Mouse (Mus musculus) midbrain, embryonic 14.5 days (tissue): ENCODE measurements around the gene Lsm4. TPM values are rescaled to one million over a fixed set of nuclear protein-coding genes. Genes with fewer than 3 reads are reported as not detected.

Experiments used
- ATAC-seq: fragments of 200-750 bp; cut with Nextera tagmentation; 2 replicates; pipeline ENCODE4 v1.8.0; 2017; ENCODE audit warnings: moderate number of reproducible peaks, moderate library complexity; ENCODE audit not compliant: low FRiP score, low TSS enrichment
- DNase-seq: peaks from one replicate; pipeline ENCODE4 v3.0.0-alpha.2; 2015
- H3K27ac ChIP-seq: fragments of 300-500 bp; sonication (generic); replicated peaks from 2 replicates; pipeline ENCODE4 v1.5.1; 2014; ENCODE audit warnings: mild to moderate bottlenecking, low read depth, low read length, moderate library complexity
- H3K27me3 ChIP-seq: fragments of 300-500 bp; sonication (generic); 2 replicates; pipeline ENCODE4 v1.6.1; 2014; ENCODE audit warnings: low read length, control low read depth, mixed read lengths; ENCODE audit not compliant: control insufficient read depth, insufficient read depth
- H3K36me3 ChIP-seq: fragments of 300-500 bp; sonication (generic); 2 replicates; pipeline ENCODE4 v1.6.1; 2014; ENCODE audit warnings: low read length, control low read depth; ENCODE audit not compliant: control insufficient read depth, insufficient read depth
- H3K4me1 ChIP-seq: fragments of 300-500 bp; sonication (generic); 2 replicates; pipeline ENCODE4 v1.6.1; 2014; ENCODE audit warnings: mild to moderate bottlenecking, antibody characterized with exemption, low read length, control low read depth; ENCODE audit not compliant: control insufficient read depth, insufficient read depth
- H3K4me2 ChIP-seq: fragments of 300-500 bp; sonication (generic); 2 replicates; pipeline ENCODE4 v1.6.1; 2014; ENCODE audit warnings: mild to moderate bottlenecking, low read length, moderate library complexity
- H3K4me3 ChIP-seq: fragments of 300-500 bp; sonication (generic); replicated peaks from 2 replicates; pipeline ENCODE4 v1.5.1; 2014; ENCODE audit warnings: low read depth, low read length
- H3K9ac ChIP-seq: fragments of 300-500 bp; sonication (generic); replicated peaks from 2 replicates; pipeline ENCODE4 v1.6.1; 2014; ENCODE audit warnings: mild to moderate bottlenecking, low read length, moderate library complexity
- H3K9me3 ChIP-seq: fragments of 300-500 bp; sonication (generic); 2 replicates; pipeline ENCODE4 v1.6.1; 2016; ENCODE audit warnings: low read length, control low read depth, mixed read lengths; ENCODE audit not compliant: control insufficient read depth
- WGBS: fragments of 180-500 bp; shearing (Covaris S2); extraction: QIAGEN DNeasy Blood & Tissue Kit; methylation state at CpG from one replicate; pipeline ENCODE4 v1.1.7; 2014; 5-methylcytosine and 5-hydroxymethylcytosine counted together
- polyA plus RNA-seq: library from polyadenylated mRNA; unstranded; fragments of >200 nt; fragmentation: Nextera tagmentation; extraction: Ambion mirVana; gene quantifications from 2 replicates; pipeline ENCODE4 v1.2.1, GENCODE M21; 2014

The Lsm4 gene
- polyA plus RNA-seq, 1 experiment from 2014 or later = 175 TPM

- WGBS = 94% methylated on average over 3 of the region's 3 CpGs
- Histone ChIP-seq H3K4me2 (peak within 1 kb of the TSS; percentile 59), H3K27me3 (no peaks in the 10 kb centered on the region), H3K4me1 (peaks cover 18% of the 10 kb centered on the region), H3K9ac (peak within 1 kb of the TSS; percentile 10; the same call in 1 of the 2 replicates), H3K9me3 (no peaks in the 10 kb centered on the region), H3K4me3 (no peak within 1 kb of the TSS), H3K36me3 (peaks cover 9% of the 10 kb centered on the region; the same call in 1 of the 2 replicates), H3K27ac (no peak within 1 kb of the TSS)
- ATAC-seq (no peak), DNase-seq (no peak)
These were observed 30.2 kb downstream of the Lsm4 start, which contains the start of gene Iqcn for GRCm38 (mm10) chr8:70703287-70703686. Gene Iqcn (plus strand): TSS chr8:70703457.

- H3K27me3 ChIP-seq = no peaks in the 10 kb centered on the region
- WGBS = 92% methylated on average over 14 of the region's 14 CpGs
- H3K4me1 ChIP-seq = no peaks in the 10 kb centered on the region; the same call in 1 of the 2 replicates
- no peak overlapping the region for H3K4me3 ChIP-seq
- DNase-seq (no peak), ATAC-seq (no peak)
- peaks cover 2% of the 10 kb centered on the region; the same call in 1 of the 2 replicates for H3K36me3 ChIP-seq
- H3K27ac ChIP-seq = no peak overlapping the region
- H3K9me3 ChIP-seq = no peaks in the 10 kb centered on the region
- no peak overlapping the region for H3K4me2 ChIP-seq
- no peak overlapping the region for H3K9ac ChIP-seq
These were observed 35.2 kb downstream of the Lsm4 start for GRCm38 (mm10) chr8:70708281-70708680.

DNA sequence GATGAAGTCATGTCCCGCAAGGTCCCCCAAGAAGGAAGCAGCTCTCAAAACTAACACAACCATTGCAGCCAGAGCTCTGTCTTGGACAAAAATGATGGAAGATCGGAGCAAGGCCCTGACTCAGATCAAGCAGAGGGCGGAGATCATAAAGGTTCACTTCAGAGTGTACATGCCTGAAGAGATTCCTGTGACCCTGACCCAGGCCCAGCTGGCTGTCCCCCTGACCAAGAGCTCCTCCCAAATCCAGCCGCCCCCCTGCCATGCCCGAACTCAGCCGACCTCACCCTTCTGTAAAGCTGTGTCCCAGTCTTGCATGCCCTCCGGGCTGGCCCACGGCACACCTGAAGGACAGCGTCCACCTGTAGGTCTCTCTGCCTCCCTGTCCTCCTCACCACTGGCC lies 36.7 kb downstream of the Lsm4 start:
- Histone ChIP-seq H3K4me1 (no peaks in the 10 kb centered on the region), H3K27me3 (no peaks in the 10 kb centered on the region), H3K9me3 (no peaks in the 10 kb centered on the region), H3K4me2 (no peak overlapping the region), H3K4me3 (no peak overlapping the region), H3K9ac (no peak overlapping the region), H3K36me3 (no peaks in the 10 kb centered on the region), H3K27ac (no peak overlapping the region)
- DNase-seq = no peak
- ATAC-seq = no peak
- 94% methylated on average over 9 of the region's 9 CpGs for WGBS

GRCm38 (mm10) chr8:70710296-70710695 lies 37.2 kb downstream of the Lsm4 start:
- Histone ChIP-seq H3K4me2 (no peak overlapping the region), H3K27me3 (no peaks in the 10 kb centered on the region), H3K27ac (no peak overlapping the region), H3K9ac (no peak overlapping the region), H3K4me3 (no peak overlapping the region), H3K36me3 (no peaks in the 10 kb centered on the region), H3K4me1 (no peaks in the 10 kb centered on the region), H3K9me3 (no peaks in the 10 kb centered on the region)
- DNase-seq (no peak), ATAC-seq (no peak)
- 87% methylated on average over 1 of the region's 1 CpGs for WGBS

DNA sequence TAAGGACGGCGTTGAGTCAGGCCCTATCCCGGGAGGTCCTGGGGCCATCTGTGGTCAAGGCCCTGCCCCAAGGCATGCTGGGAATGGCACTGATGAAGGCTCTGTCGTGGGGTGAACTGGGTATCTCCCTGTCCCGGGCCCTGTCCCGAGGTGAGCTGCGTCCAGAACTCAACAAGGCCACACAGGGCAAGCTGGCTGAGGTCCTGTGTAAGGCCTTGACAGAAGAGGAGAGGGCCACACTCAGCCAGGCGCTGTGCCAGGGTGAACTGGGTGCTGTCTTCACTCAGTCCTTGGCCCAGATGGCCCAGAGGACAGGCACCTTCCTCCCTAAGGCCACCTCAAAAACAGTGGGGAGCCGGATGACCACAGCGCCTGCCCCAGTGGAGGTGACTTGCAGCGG lies 38.0 kb downstream of the Lsm4 start:
- ATAC-seq (no peak), DNase-seq (no peak)
- Histone ChIP-seq H3K27ac (no peak overlapping the region), H3K4me3 (no peak overlapping the region), H3K4me1 (no peaks in the 10 kb centered on the region), H3K9me3 (no peaks in the 10 kb centered on the region), H3K36me3 (no peaks in the 10 kb centered on the region), H3K9ac (no peak overlapping the region), H3K27me3 (no peaks in the 10 kb centered on the region), H3K4me2 (no peak overlapping the region)
- WGBS = 90% methylated on average over 11 of the region's 11 CpGs

DNA sequence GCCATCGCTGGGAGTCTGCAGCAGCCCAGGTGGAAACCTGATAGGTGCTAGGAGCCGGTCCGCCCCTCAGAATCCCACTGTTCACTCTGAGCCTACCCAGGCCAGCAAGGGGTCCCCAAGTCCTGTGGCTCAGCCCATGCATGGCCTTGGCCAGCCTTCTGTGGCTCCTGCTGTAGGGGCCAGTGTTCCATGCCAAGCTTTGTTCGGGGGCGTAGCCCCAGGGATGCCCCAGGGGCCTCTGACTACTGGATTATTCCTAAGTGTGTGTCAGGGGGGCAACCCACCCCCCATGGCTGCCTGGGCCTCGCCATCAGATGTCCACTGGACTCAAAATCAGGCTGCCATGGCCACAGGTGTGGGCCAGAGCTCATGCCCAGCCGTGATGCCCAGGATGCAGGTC lies 40.9 kb downstream of the Lsm4 start:
- ATAC-seq (no peak), DNase-seq (no peak)
- H3K27ac ChIP-seq = no peak overlapping the region
- no peak overlapping the region for H3K4me3 ChIP-seq
- H3K36me3 ChIP-seq = no peaks in the 10 kb centered on the region
- no peak overlapping the region for H3K4me2 ChIP-seq
- H3K27me3 ChIP-seq = no peaks in the 10 kb centered on the region
- H3K4me1 ChIP-seq = no peaks in the 10 kb centered on the region
- no peak overlapping the region for H3K9ac ChIP-seq
- WGBS = 80% methylated on average over 7 of the region's 7 CpGs
- H3K9me3 ChIP-seq = no peaks in the 10 kb centered on the region

GRCm38 (mm10) chr8:70715086-70715485 lies 42.0 kb downstream of the Lsm4 start:
- DNase-seq (no peak), ATAC-seq (no peak)
- no peak overlapping the region for H3K9ac ChIP-seq
- no peak overlapping the region for H3K27ac ChIP-seq
- no peaks in the 10 kb centered on the region for H3K27me3 ChIP-seq
- 73% methylated on average over 2 of the region's 2 CpGs for WGBS
- H3K4me1 ChIP-seq = no peaks in the 10 kb centered on the region
- no peaks in the 10 kb centered on the region for H3K9me3 ChIP-seq
- no peak overlapping the region for H3K4me2 ChIP-seq
- no peak overlapping the region for H3K4me3 ChIP-seq
- H3K36me3 ChIP-seq = no peaks in the 10 kb centered on the region

DNA sequence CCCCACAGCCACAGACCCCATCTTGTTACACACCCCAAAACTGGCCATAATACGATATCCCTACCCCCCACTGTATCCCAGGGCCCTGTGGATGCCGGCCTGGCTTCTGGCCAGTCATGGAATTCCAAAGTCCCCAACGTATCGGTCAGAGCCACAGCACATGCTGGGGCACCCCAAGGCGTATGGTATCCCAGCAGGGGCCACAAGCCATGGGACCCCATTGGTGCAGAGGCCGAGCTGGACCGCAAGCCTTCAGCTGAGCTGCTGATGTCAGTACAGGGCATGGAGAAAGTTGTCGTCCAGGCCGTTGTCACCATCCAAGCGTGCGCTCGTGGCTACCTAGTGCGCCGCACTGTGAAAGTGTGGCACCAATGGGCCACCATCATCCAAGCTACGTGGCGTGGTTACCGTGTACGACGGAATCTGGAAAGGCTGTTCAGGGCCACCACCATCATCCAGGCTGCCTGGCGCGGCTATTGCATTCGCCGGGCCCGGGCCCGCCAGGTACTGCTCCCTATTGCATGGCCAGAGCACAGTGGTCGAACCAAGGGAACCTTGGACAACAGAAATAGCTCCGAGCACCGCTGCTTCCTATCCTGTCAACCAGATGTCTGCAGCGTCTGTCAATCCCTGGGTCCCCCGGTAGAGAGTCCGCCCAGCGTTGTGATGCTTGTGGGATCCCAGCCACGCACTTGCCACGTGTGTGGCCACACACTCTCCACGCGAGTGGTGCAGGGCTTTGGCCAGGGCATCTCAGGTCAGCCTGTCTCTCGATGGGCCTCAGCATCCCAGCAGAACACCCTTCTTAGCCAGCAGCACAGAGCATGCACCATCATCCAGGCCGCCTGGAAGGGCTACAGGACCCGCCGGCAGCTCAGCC lies 43.7 kb downstream of the Lsm4 start:
- no peak overlapping the region for H3K9ac ChIP-seq
- WGBS = 87% methylated on average over 40 of the region's 40 CpGs
- no peak for ATAC-seq
- no peak overlapping the region for H3K4me2 ChIP-seq
- H3K4me1 ChIP-seq = no peaks in the 10 kb centered on the region
- no peaks in the 10 kb centered on the region for H3K36me3 ChIP-seq
- no peaks in the 10 kb centered on the region for H3K9me3 ChIP-seq
- H3K27me3 ChIP-seq = no peaks in the 10 kb centered on the region
- H3K4me3 ChIP-seq = no peak overlapping the region
- H3K27ac ChIP-seq = no peak overlapping the region
- no peak for DNase-seq

DNA sequence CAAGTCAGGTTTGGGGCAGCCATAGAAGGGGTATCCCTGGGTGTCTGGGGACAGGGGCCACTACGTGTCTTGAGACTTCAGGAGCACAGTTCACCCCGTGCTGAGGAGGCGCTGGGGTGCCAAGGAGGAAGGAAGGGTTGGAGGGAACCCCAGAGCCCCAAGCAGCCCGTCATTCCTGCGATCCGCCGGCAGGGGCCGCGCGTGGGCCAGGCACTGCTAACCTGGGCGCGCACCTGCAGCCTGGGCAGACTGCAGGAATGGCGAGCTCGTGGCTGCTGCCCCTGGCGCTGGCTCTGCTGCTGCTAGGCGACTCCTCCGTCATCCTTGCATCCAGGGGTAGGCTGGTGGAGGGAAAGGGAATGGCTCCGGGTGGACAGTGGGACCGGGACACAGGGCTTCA lies 45.2 kb downstream of the Lsm4 start, which contains the start of gene Gm3336:
Gm3336 (plus strand) TSS at position 247 of the 400 bp plus-strand sequence.
- H3K4me1 ChIP-seq = no peaks in the 10 kb centered on the region
- no peaks in the 10 kb centered on the region for H3K36me3 ChIP-seq
- no peak within 1 kb of the TSS for H3K27ac ChIP-seq
- 3% methylated on average over 18 of the region's 19 CpGs for whole genome bisulfite sequencing
- H3K4me2 ChIP-seq = no peak within 1 kb of the TSS
- DNase-seq = peak; percentile 72
- H3K4me3 ChIP-seq = no peak within 1 kb of the TSS
- no peaks in the 10 kb centered on the region for H3K9me3 ChIP-seq
- ATAC-seq = no peak
- H3K27me3 ChIP-seq = no peaks in the 10 kb centered on the region
- no peak within 1 kb of the TSS; the same call in 1 of the 2 replicates for H3K9ac ChIP-seq
